Mouse (Mus musculus) thymus, adult 2 months (tissue): Measurements from ENCODE around the gene Accsl.

ENCODE experiments used
- CTCF ChIP-seq: fragments of 200-500 bp; IDR thresholded peaks from 2 replicates; pipeline ENCODE4 v1.5.1; 2012; ENCODE audit warnings: mild to moderate bottlenecking, control low read depth, low read length, moderate library complexity, borderline replicate concordance; ENCODE audit not compliant: control insufficient read depth, poor library complexity, insufficient read depth; ENCODE audit errors: extremely low read depth
- POLR2A ChIP-seq: fragments of 200-500 bp; IDR thresholded peaks from 2 replicates; pipeline ENCODE4 v1.6.1; 2012; ENCODE audit warnings: mild to moderate bottlenecking, low read length, control low read depth, moderate library complexity; ENCODE audit not compliant: control insufficient read depth, poor library complexity, insufficient read depth; ENCODE audit errors: extremely low read depth

DNA sequence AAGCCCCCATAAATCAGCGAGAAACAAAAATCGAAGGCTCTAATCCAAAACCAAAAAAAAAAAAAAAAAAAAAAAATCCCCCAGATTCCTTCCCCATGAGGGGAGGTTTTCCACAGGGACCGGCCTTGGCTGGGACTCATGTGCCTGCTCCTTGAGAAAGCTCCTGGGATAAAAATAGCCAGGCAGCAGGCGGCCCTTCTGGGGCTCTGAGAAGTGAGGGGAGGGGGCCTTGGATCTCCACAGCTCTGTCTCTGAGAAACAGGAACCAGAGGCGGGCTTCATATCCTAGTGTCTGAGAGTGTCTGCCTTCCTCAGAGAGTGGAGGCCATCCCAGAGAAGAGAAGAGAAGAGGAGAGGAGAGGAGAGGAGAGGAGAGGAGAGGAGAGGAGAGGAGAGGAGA is 8.0 kb upstream of the Accsl start:
- TF ChIP-seq POLR2A (no peak), CTCF (no peak)
